Mouse (Mus musculus) hindbrain, embryonic 10.5 days (tissue): ENCODE data around the gene Cytl1. TPM values are rescaled to one million over a fixed set of nuclear protein-coding genes. Genes with fewer than 3 reads are reported as not detected.

Experiments
- DNase-seq: peaks from one replicate; pipeline ENCODE4 v3.0.0-alpha.2; 2017; ENCODE audit warnings: low spot score
- H3K27ac ChIP-seq: fragments of 300-500 bp; sonication (generic); 2 replicates; pipeline ENCODE4 v1.5.1; 2016; ENCODE audit warnings: mild to moderate bottlenecking, moderate library complexity
- H3K27me3 ChIP-seq: fragments of 300-500 bp; sonication (generic); 2 replicates; pipeline ENCODE4 v1.6.1; 2016; ENCODE audit warnings: mild to moderate bottlenecking; ENCODE audit not compliant: poor library complexity, insufficient read depth, severe bottlenecking
- H3K36me3 ChIP-seq: fragments of 300-500 bp; sonication (generic); 2 replicates; pipeline ENCODE4 v1.6.1; 2016; ENCODE audit warnings: mild to moderate bottlenecking, moderate library complexity
- H3K4me1 ChIP-seq: fragments of 300-500 bp; sonication (generic); replicated peaks from 2 replicates; pipeline ENCODE4 v1.6.1; 2016; ENCODE audit warnings: mild to moderate bottlenecking
- H3K4me3 ChIP-seq: fragments of 300-500 bp; sonication (generic); 2 replicates; pipeline ENCODE4 v1.5.1; 2016; ENCODE audit warnings: mild to moderate bottlenecking, moderate library complexity
- H3K9me3 ChIP-seq: fragments of 300-500 bp; sonication (generic); 2 replicates; pipeline ENCODE4 v1.6.1; 2016; ENCODE audit warnings: mild to moderate bottlenecking, moderate library complexity
- WGBS: fragments of 180-500 bp; shearing (Covaris S2); methylation state at CpG from one replicate; pipeline ENCODE4 v1.1.7; 2016; 5-methylcytosine and 5-hydroxymethylcytosine counted together
- polyA plus RNA-seq: library from polyadenylated mRNA; unstranded; fragments of >200 nt; fragmentation: Nextera tagmentation; extraction: Ambion mirVana; gene quantifications from 2 replicates; pipeline ENCODE4 v1.2.1, GENCODE M21; 2016

Gene Cytl1
- polyA plus RNA-seq, 1 experiment from 2014 or later: 0.48 TPM

DNA sequence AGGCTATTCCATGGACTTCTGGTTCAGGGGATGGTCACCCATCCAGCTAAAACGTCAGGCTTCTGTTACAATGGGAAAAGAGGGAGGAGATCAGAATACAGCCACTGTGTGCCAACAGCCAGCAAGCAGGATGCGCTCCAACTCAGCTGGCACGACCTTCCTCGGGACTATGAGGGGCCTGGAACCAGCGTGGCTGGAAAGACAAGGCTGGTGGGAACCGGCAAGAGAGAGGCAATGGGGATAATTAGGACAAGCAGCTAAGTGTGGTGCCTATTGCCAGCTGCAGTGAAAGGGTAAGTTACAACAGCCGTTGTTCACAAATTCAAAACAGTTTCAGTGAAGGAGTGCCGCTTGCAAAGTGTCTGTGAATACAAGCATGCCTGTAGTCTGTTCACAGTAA is 48.0 kb downstream of the Cytl1 start:
- no peaks in the 10 kb centered on the region for H3K9me3 ChIP-seq
- 71% methylated on average over 8 of the region's 8 CpGs for WGBS
- no peak overlapping the region for H3K4me3 ChIP-seq
- H3K27ac ChIP-seq: no peak overlapping the region
- H3K36me3 ChIP-seq: no peaks in the 10 kb centered on the region
- DNase-seq: no peak
- H3K27me3 ChIP-seq: no peaks in the 10 kb centered on the region
- H3K4me1 ChIP-seq: no peaks in the 10 kb centered on the region

DNA sequence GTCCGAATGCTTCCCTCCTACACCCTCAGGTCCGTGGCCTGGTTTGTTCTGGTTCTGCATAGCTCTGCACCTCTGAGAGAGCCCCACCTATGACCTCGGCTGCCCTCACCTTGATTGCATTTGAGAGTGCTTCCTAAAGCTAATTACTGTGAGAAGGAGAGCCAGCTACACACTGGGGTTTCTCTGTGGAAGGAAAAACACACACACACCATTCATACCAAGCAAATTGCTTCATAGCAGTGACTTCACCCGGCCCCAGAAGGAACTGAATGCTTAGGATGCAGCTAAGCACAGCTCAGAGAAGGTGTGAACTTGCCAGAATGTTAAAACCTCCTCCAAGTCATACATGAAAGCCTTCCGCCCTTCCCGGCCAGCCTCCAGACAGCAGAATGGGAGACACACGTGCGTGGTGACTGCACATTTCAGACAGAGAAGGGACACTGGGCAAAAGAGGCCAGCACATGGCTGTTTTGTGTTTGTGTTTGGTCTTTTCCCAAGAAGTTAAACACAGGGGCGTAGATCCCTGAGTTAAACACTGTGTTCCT is 49.6 kb downstream of the Cytl1 start:
- 82% methylated on average over 9 of the region's 9 CpGs for WGBS
- H3K36me3 ChIP-seq: no peaks in the 10 kb centered on the region
- no peak overlapping the region for H3K27ac ChIP-seq
- no peaks in the 10 kb centered on the region for H3K9me3 ChIP-seq
- H3K27me3 ChIP-seq: no peaks in the 10 kb centered on the region
- H3K4me3 ChIP-seq: no peak overlapping the region
- DNase-seq: no peak
- no peaks in the 10 kb centered on the region for H3K4me1 ChIP-seq

Other genes with a start within 250 kb of the Cytl1 start
- gene Stk32b, start 18.3 kb upstream of the Cytl1 start, polyA plus RNA-seq: 1.0 and 2.8 TPM in 2 replicates
- 188 and 212 TPM in 2 replicates for gene Msx1, start 89.1 kb downstream of the Cytl1 start, polyA plus RNA-seq